Mouse (Mus musculus): ENCODE measurements around the gene Zcchc17.

The Zcchc17 gene

GRCm38 (mm10) chr4:130316691-130317090, 43.1 kb downstream of the Zcchc17 start:
- no peak for DNase-seq (ENCODE audit: low spot score in 2 of 2)

- DNase-seq (ENCODE audit: low spot score in 2 of 2) = no peak
These were observed 43.8 kb downstream of the Zcchc17 start for GRCm38 (mm10) chr4:130315771-130316527.

- DNase-seq (ENCODE audit: low spot score in 2 of 2) = no peak
These were observed 46.2 kb downstream of the Zcchc17 start for GRCm38 (mm10) chr4:130313552-130313951.

- DNase-seq (ENCODE audit: low spot score in 2 of 2) = no peak
These were observed 47.2 kb downstream of the Zcchc17 start for GRCm38 (mm10) chr4:130312526-130312925.

- DNase-seq (ENCODE audit: low spot score in 2 of 2) = no peak
These were observed 50.5 kb downstream of the Zcchc17 start for GRCm38 (mm10) chr4:130309254-130309653.

GRCm38 (mm10) chr4:130308231-130309081, 51.3 kb downstream of the Zcchc17 start, which contains the start of the genes Fabp3 and Gm10570:
Fabp3 (plus strand) TSS chr4:130308595.
Gm10570 (minus strand) TSS chr4:130308674.
- peak; percentile 53 to 61 for DNase-seq (ENCODE audit: low spot score in 2 of 2)

GRCm38 (mm10) chr4:130307851-130308230, 51.9 kb downstream of the Zcchc17 start:
- DNase-seq (ENCODE audit: low spot score in 2 of 2) = peak; percentile 26 to 28

GRCm38 (mm10) chr4:130306796-130307630, 52.7 kb downstream of the Zcchc17 start:
- DNase-seq (ENCODE audit: low spot score in 2 of 2) = no peak

- DNase-seq (ENCODE audit: low spot score in 2 of 2) = no peak
These were observed 55.0 kb downstream of the Zcchc17 start for GRCm38 (mm10) chr4:130304746-130305145.

GRCm38 (mm10) chr4:130302285-130302870, 57.4 kb downstream of the Zcchc17 start:
- DNase-seq (ENCODE audit: low spot score in 2 of 2) = no peak

- no peak for DNase-seq (ENCODE audit: low spot score in 2 of 2)
These were observed 60.1 kb downstream of the Zcchc17 start for GRCm38 (mm10) chr4:130299629-130300018.

GRCm38 (mm10) chr4:130298877-130299628, 60.7 kb downstream of the Zcchc17 start:
- no peak for DNase-seq (ENCODE audit: low spot score in 2 of 2)

- DNase-seq (ENCODE audit: low spot score in 2 of 2) = no peak
These were observed 62.6 kb downstream of the Zcchc17 start for GRCm38 (mm10) chr4:130297123-130297529.

GRCm38 (mm10) chr4:130296243-130296965, 63.3 kb downstream of the Zcchc17 start:
- DNase-seq (ENCODE audit: low spot score in 2 of 2) = no peak

- DNase-seq (ENCODE audit: low spot score in 2 of 2) = no peak
These were observed 64.5 kb downstream of the Zcchc17 start for GRCm38 (mm10) chr4:130295047-130295745.

- DNase-seq (ENCODE audit: low spot score in 2 of 2) = no peak
These were observed 65.2 kb downstream of the Zcchc17 start for GRCm38 (mm10) chr4:130294513-130294912.

- DNase-seq (ENCODE audit: low spot score in 2 of 2) = peak; percentile 61 to 69
These were observed 67.5 kb downstream of the Zcchc17 start for GRCm38 (mm10) chr4:130292271-130292670.

- no peak for DNase-seq (ENCODE audit: low spot score in 2 of 2)
These were observed 69.9 kb downstream of the Zcchc17 start for GRCm38 (mm10) chr4:130289824-130290223.

- no peak for DNase-seq (ENCODE audit: low spot score in 2 of 2)
These were observed 73.2 kb downstream of the Zcchc17 start for GRCm38 (mm10) chr4:130286531-130286930.

Data from frontal cortex, postnatal 25 days (tissue).